Mouse (Mus musculus): ENCODE data around the gene Olfr1211.

GRCm38 (mm10) chr2:88938011-88938410 is at the start of gene Olfr1211:
- no peak for TF ChIP-seq CTCF (IDR thresholded peaks at IDR 0.05; ENCODE audit: borderline replicate concordance, insufficient read depth, low read depth, low read length)
- TF ChIP-seq POLR2A (IDR thresholded peaks at IDR 0.05; ENCODE audit: borderline replicate concordance, insufficient read depth, low read length) = no peak
